Mouse (Mus musculus): Measurements from ENCODE around the gene Ano6. TPM values are rescaled to one million over a fixed set of nuclear protein-coding genes. Genes with fewer than 3 reads are reported as not detected.

The Ano6 gene
- total RNA-seq, 4 experiments from 2014 or later = 69.9 to 112 (median 92.1) TPM

DNA sequence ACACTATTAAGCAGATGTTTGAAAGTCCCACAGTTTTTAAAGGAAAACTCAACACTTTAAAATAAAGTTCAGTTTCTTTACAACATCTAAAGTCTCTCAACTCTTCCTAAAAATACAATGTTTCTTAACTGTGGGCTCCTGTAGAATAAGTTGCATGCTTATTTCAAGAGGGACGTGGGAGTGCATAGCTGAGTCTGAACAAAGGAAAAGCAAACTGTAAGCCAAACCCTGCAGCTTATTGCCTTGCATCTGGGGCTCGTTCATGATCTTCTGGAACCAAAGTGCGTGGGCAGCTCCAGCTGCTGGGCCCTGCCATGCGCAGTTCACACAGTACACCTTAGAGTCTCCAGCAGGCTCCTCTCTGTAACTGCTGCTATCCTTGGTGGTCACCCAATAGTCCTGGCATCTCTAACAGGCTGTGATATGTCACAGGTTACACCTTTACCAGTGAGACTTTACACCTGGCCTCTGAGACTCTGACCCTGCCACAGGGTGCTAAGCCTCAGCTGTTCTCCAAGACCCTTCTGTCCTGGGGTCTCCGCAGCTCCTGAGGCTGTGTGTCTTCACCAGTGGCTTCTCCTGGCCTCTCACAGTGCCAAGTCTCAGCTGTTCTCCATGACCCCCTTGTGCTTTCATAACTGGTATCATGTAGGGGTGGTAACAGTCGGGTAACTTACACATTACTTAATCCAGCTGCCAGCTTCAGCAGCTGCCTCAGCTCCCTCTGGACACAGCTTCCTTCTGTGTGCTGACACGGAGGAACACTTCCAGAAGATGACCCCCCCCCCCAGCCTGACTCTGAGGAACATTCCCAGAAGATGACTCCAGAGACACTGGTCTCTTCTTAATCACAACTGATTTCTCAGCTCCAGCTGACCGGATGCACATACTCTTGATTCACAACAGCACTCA lies 66.3 kb downstream of the Ano6 start:
- no peak for DNase-seq

DNA sequence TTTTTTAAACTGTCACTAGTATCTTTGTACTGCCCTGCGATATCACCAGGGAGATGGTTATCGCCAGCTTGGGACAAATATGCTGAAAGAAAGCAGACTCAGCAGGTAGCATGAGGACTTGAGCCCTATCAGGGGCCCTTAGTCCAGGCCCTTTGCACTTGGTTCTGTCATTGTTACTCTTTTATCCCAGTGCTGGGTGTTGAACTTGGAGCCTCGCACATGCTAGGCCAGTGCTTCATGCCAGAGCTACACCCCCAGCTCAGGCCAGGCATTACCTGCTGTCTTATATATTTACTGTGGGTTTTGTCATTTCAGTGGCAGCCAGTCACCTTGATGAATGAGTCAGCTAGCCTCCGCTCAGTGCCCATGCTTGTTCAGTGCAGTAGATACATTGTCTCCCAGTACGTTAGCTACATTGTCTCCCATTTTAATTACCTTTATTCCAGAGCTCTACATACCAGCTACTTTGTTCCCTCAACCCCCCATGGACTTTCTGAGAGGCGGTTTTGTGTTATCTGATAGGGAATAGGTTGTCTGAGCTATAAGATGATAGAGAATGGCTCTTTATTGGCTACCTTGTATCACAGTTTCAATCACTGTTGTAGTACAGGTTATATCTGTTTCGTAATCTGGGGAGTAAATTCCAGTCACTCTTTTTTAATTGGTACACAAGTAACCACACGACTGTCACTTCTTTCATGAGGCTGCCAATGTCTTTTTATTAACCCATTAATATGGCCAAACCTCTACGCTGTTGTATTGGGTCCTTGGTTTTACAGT lies 68.4 kb downstream of the Ano6 start:
- no peak for DNase-seq

DNA sequence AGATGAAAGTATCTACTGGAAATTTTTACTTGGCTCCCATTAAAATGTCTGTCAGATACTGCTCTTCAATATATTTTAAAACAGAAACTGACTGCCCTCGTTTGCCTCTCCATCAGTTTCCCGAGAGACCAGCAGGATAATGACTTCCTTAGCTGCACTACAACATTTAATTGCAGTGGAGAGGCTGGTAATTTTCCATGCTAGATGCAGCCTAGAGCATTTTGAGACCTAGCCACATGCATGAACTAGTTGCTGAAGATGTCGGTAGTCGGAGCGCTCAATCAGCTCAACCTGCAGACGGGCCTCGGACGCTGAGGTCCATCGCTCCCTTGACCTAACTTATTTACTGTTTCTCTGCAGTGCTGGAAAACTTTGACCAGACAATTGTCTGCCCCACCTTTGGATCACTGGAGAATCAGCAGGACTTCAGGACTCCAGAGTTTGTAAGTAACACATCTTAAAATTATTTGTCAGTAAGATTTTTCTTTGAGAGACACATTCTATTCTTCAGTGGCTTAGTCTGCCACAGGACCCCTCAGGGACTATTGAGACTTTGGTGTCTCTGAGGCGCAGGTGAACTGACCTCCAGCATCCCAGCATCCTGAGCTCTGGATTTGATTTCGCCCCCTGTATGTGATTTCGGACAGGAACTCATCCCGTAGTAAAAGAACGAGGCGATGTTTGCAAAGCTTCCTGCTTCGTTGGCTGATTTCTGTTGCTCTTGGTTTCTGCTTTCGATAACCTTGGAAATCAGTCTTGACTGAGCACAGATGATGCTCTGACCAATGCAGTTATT lies 73.4 kb downstream of the Ano6 start:
- DNase-seq = no peak

DNA sequence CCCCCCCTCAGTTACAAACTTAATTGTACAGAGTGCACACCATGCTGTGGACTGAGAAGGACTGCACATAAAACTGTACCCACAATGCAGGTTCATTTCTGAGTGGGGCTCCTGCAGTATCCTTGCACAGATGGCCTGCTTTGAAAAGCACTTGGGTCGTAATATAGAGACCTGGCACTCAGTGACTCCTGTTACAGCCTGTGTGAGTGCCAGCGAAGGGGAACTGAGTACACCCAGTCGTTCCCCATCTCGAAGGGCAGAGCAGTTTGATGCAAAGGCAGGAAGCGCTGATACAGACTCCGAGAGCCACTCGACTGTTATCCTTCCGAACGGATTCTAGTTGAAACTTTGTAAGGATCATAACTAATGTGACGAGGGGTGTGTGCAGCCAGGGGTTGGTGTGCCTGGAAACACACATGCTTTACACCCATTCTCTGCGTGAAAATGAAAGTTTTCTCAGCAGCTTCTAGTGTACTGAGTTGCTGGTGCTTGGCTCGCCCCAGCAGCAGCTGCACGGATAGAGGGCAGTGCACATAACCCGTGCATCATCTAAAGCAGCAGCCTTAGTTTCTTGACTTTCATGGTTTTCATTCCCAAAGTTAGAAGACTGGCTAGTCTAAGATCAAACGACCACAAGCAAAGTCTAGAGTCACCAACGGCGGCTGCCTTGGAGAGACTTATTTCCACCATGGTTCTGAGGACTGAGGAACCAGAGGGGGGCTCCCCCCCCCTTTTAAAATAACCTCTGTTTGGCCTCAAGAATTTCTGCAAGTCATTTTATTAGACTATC lies 74.9 kb downstream of the Ano6 start:
- no peak for DNase-seq

- DNase-seq = no peak
These were observed 77.5 kb downstream of the Ano6 start for GRCm38 (mm10) chr15:95868172-95868571.

DNA sequence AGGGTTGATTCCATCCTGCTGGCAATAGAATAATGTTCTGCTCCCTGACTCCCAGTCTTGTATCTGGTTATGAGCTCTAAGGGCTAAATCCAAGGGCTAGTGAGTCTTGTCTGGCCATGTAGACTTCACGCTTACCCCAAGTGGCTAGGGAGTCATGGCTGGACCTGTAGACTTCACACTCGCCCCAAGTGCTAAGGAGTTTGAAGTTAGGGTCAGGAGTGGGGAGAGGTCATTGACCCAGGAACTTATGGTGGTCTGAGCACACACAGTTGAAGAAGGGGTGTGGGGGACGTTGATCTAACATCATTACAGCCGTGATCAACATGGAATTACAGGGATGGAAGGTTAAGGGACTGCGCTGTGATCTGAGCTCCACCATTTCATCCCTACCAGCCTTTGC lies 79.0 kb downstream of the Ano6 start:
- no peak for DNase-seq

- DNase-seq = no peak
These were observed 81.0 kb downstream of the Ano6 start for GRCm38 (mm10) chr15:95871631-95872030.

DNA sequence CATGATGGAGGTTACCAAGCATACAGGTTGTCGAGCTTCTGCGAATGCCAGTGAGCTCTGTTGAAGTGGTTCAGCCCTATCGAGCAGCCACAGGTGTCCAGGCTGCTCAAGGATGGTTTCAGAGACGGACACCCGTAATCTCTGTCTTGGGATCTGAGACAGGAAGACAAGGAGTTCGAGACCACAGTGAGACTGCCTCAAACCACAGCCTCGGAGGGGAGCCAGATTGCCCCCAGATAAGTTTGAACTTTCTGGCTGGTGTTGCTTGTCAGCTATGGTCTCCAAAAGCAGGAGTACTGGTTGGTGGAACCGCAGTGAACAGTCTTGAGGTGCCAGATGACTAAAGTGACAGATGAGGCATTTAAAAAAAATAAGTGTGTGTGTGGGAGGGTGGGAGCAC lies 81.8 kb downstream of the Ano6 start:
- no peak for DNase-seq

DNA sequence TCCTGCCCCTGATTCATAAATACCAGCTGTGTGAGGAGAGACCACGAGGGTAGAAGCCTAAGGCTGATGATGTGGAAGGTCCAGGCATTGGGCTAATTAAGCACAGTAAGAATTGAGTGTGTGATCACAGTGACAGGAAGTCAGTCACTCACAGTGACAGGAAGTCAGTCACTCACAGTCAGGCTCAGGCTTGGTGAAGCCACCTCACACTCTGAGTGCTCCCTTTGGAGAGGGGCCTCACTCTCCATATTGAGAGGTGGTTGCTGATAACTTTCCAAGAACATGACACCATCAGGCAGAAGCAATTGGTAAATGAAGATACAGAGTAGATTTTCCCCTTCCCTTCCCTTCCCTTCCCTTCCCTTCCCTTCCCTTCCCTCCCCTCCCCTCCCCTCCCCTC lies 82.6 kb downstream of the Ano6 start:
- no peak for DNase-seq

- DNase-seq = no peak
These were observed 83.6 kb downstream of the Ano6 start for GRCm38 (mm10) chr15:95874216-95874615.

DNA sequence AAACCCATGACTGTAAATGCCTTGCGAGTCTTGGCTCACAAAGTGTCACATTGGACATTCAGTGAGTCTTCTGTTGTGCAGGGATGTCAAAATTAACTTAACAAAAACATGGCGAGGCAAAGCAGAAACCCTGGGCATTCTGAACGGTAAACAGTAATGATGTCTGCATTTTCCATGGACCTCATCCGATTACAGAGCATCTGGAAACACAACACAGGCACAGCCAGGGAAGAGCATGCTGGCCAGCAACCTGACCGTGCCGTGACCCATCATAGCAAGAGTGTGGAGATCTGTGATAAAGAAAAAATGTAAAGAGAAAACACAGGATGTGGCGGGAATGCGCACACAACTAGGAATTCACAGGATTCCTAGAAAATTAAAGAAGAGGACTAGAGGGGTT lies 84.1 kb downstream of the Ano6 start:
- no peak for DNase-seq

GRCm38 (mm10) chr15:95875898-95876297 lies 85.3 kb downstream of the Ano6 start:
- DNase-seq = no peak

DNA sequence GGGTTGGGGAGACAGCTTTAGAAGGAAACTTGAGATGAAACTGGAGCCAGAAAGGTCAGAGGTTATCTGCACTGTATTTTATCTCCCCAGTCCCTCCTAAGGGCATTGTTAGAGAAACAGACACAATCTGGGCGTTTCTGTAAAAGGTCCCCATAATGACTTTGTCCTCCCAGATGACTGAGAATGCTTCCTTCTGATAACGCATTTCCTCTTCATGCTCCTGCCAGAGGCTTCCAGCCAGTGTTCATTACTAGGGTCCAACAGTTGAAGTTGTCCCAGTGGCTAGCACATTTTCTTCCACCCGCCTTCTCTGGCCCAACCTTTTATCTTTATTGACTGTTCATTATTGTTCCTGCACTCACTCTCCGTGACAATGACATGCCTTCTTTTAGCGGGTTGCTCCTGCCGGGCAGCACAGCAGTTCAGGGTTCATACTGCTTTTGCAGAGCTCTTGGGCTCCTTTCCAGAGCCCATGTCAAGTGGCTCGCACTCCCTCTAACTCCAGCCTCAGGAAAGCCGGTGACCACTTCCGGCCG lies 90.0 kb downstream of the Ano6 start:
- DNase-seq = peak; percentile 14

GRCm38 (mm10) chr15:95882436-95882835 lies 91.8 kb downstream of the Ano6 start:
- no peak for DNase-seq

GRCm38 (mm10) chr15:95883559-95883958 lies 92.9 kb downstream of the Ano6 start:
- no peak for DNase-seq

- DNase-seq = no peak
These were observed 94.3 kb downstream of the Ano6 start for GRCm38 (mm10) chr15:95884658-95885620.

GRCm38 (mm10) chr15:95885953-95886820 lies 95.5 kb downstream of the Ano6 start:
- no peak for DNase-seq

GRCm38 (mm10) chr15:95887365-95887764 lies 96.7 kb downstream of the Ano6 start:
- no peak for DNase-seq

- DNase-seq = no peak
These were observed 97.9 kb downstream of the Ano6 start for GRCm38 (mm10) chr15:95888556-95888955.

All from adrenal gland, adult 8-10 months (tissue).